Mouse (Mus musculus) brain, embryonic 14.5 days (tissue): ENCODE results near the gene Col7a1.

Source experiments
- CTCF ChIP-seq: fragments of 200-500 bp; IDR thresholded peaks from 2 replicates; pipeline ENCODE4 v1.5.1; 2012; ENCODE audit warnings: inconsistent platforms, mild to moderate bottlenecking, moderate library complexity, borderline replicate concordance; ENCODE audit not compliant: insufficient read depth, insufficient read length; ENCODE audit errors: extremely low read depth
- POLR2A ChIP-seq: fragments of 200-500 bp; IDR thresholded peaks from 2 replicates; pipeline ENCODE4 v1.6.1; 2012; ENCODE audit warnings: mild to moderate bottlenecking, inconsistent platforms, borderline replicate concordance; ENCODE audit not compliant: poor library complexity, insufficient read depth, insufficient read length, severe bottlenecking; ENCODE audit errors: extremely low read depth

GRCm38 (mm10) chr9:108928424-108928823, 25.0 kb upstream of the Col7a1 start:
- TF ChIP-seq CTCF (no peak), POLR2A (no peak)
